Mouse (Mus musculus): ENCODE results near the gene Traip. TPM values are rescaled to one million over a fixed set of nuclear protein-coding genes. Genes with fewer than 3 reads are reported as not detected.
A peak's percentile ranks its signal among the peaks of the same experiment; 100 is the strongest.

The Traip gene
- polyA plus RNA-seq, 1 experiment from 2014 or later, result 32.3 TPM

DNA sequence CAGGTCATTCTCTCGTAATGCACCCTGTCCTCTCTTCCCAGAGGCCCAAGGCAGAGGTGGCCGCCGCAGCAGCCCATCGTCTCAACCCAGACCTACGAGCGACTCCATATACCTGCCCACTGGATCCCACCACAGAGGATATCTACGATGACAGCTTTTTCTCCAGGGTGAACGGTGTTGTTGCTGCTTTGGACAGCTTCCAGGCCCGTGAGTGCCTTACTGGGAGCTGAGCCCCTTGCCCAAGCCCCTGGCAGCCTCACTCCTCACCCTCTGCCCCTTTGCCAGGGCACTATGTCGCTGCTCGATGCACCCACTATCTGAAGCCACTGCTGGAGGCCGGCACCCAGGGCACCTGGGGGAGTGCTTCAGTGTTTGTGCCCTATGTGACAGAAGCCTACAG, 28.9 kb downstream of the Traip start:
- H3K9me3 ChIP-seq, result no peaks in the 10 kb centered on the region
- H3K36me3 ChIP-seq (replicated peaks), result no peaks in the 10 kb centered on the region
- no peak for ATAC-seq (ENCODE audit: low FRiP score)
- H3K9ac ChIP-seq, result no peak overlapping the region
- no peak overlapping the region for H3K27ac ChIP-seq
- H3K27me3 ChIP-seq, result peaks cover 3% of the 10 kb centered on the region; the same call in 1 of the 2 replicates
- H3K4me2 ChIP-seq, result no peak overlapping the region
- H3K4me3 ChIP-seq (replicated peaks), result no peak overlapping the region
- H3K4me1 ChIP-seq, result peaks cover 21% of the 10 kb centered on the region
- WGBS, result 92% methylated on average over 12 of the region's 12 CpGs

DNA sequence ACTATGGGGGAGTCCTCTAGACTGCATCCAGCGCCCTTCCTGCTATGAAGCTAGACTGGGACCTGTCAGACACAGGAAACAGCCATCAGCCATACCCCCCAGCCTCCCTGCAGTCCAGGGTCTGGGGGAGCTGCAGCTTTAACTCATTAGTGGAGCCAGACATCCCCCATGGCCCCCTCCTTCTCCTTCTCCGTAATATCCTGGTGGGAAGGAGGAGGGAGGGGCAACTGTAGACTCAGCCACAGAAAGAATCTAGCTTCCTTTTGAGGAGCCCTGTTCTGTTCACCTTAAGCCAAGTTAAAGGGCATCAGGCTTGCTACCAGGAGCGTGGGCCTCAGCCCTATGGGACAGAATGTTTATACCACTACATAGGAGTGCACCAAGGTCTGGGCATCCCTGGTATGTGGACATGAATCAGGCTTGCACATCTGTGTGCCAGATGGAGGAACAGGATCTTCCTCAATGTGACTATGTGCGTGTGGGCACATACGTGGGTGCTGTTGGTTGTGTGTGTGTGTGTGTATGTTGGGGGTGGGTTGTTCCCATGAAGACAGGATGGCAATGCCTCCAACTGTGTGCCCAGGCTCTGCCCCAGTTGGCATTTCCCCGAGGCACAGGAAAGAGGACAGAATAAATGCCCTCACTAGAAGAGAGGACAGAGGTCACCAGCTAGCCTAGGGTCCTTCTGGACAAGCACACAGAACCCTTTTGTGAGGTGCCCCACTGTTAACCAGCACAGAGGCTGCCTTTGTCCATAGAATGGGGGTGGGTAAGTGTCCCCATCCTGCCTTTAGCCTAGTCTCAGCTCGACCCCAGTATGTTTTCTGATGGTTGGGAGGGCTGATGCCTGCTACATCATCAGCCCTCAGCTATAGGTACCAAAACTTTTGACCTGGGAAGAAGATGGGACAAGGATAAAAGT, 32.0 kb downstream of the Traip start:
- peaks cover 31% of the 10 kb centered on the region for H3K4me1 ChIP-seq
- 0 out of 2 replicates have a peak overlapping the region, but pooled peaks have one; percentile 9 for H3K9ac ChIP-seq
- no peaks in the 10 kb centered on the region for H3K9me3 ChIP-seq
- no peak for ATAC-seq (ENCODE audit: low FRiP score)
- peak overlapping the region; percentile 78 for H3K27ac ChIP-seq
- no peaks in the 10 kb centered on the region for H3K36me3 ChIP-seq (replicated peaks)
- H3K4me3 ChIP-seq (replicated peaks), result no peak overlapping the region
- peak overlapping the region; percentile 6 for H3K4me2 ChIP-seq
- WGBS, result 54% methylated on average over 7 of the region's 7 CpGs
- H3K27me3 ChIP-seq, result peaks cover 22% of the 10 kb centered on the region

DNA sequence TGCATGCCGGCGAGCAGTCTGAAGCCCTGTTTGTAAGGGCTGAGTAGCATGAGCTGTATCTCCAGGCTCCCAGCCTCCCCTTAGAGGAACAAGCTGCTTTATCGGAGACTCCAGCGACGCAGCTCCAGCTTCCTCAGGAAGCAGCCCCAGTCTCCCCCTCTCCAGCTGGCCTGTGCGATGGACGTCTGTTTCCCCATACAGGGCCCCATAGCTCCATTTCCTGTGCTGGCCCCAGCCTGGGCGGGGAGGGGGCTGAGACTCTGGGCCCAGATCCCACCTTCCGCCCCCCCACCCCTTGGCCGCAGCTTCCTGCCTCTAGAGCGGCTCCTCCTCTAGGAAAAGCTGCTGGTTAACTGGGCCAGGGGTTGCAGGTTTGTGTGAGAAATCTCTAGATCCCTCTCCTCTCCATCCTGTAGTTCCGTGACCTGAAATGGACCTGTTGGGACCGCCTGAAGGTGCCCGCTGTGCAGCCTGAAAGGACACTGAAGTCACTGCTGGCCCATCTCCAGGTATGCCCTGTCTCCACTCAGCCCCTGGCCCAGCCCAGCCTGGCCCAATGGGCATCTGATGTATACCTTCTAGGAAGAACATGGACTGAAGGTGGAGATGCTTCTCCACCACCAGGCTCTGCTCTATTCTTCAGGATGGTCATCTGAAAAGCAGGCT, 32.9 kb downstream of the Traip start, which contains the start of gene Gm20661:
Gene Gm20661 (plus strand): TSS at position 378 of the 666 bp plus-strand sequence.
- peak within 1 kb of the TSS; percentile 78 for H3K27ac ChIP-seq
- peaks cover 31% of the 10 kb centered on the region for H3K4me1 ChIP-seq
- ATAC-seq (ENCODE audit: low FRiP score), result no peak
- 54% methylated on average over 14 of the region's 14 CpGs for WGBS
- no peaks in the 10 kb centered on the region for H3K9me3 ChIP-seq
- peak within 1 kb of the TSS; percentile 21 for H3K4me2 ChIP-seq
- no peaks in the 10 kb centered on the region for H3K36me3 ChIP-seq (replicated peaks)
- no peak within 1 kb of the TSS for H3K4me3 ChIP-seq (replicated peaks)
- 0 out of 2 replicates have a peak within 1 kb of the TSS, but pooled peaks have one; percentile 9 for H3K9ac ChIP-seq
- H3K27me3 ChIP-seq, result peaks cover 22% of the 10 kb centered on the region

DNA sequence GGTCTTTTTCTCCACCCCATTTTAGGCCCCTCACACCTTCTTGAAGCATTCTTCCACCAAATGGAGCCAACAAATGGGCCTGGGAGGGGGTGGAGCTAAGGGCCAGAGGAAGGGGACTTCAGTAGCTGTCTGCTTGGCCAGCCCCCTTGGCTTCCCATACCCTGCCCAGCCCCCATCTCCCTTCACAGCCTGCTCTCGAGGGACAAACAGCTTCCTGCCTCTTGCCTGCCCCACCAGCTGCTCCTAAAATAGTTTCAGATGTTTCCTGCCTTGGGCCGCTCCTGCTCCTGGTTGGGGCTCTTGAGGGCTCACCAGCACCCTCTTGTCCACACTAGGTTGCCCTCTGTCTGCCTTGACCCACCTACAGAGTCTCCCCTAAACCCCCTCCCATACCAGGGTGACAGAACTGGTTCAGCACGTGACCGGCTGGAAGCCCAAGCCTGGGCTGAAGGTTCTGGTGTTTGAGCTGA, 33.5 kb downstream of the Traip start:
- peaks cover 31% of the 10 kb centered on the region for H3K4me1 ChIP-seq
- WGBS, result 48% methylated on average over 4 of the region's 4 CpGs

DNA sequence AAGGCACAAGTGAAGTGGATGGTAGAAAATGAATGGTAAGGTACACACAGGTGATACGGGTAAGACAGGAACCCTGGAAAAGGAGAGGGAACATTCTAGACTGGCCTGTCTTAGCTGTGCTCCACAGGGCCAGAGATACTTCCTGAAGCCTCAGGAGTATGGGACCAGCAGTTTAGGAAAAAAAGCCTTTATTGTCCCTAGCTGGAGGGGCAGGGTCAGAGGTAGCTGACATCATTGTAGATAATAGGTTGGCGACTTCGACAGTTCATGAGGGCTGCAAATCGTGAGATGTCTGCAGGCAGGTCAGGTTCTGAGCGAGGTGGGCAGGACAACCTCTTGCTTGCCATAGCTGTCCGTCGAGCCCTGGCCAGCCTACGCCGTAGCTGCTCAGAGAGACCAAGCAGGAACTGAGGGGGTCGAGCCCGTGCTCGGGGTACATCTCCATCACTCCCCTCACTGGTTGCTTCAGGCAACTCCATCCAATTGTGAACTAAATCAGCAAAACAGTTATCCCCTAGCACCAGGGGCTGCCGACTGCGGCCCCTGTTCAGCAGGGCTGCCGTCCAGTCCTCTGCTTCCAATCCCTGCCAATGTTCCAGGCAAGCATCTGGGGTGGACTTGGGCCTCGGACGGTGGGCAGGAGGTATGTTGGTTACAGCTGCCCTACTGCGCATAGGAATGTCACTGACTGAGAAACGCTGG, 34.3 kb downstream of the Traip start:
- no peak for ATAC-seq (ENCODE audit: low FRiP score)
- peak overlapping the region; percentile 86 for H3K4me2 ChIP-seq
- peaks cover 22% of the 10 kb centered on the region for H3K27me3 ChIP-seq
- 80% methylated on average over 19 of the region's 19 CpGs for WGBS
- no peaks in the 10 kb centered on the region for H3K9me3 ChIP-seq
- H3K9ac ChIP-seq, result no peak overlapping the region; the same call in 1 of the 2 replicates
- peak overlapping the region; percentile 65; the same call in 1 of the 2 replicates for H3K27ac ChIP-seq
- H3K4me3 ChIP-seq (replicated peaks), result peak overlapping the region; percentile 60
- H3K36me3 ChIP-seq (replicated peaks), result no peaks in the 10 kb centered on the region
- H3K4me1 ChIP-seq, result peaks cover 31% of the 10 kb centered on the region

More for the DNA sequence above, 33.5 kb downstream of the Traip start:
- H3K9me3 ChIP-seq, result no peaks in the 10 kb centered on the region
- H3K4me3 ChIP-seq (replicated peaks), result no peak overlapping the region
- H3K4me2 ChIP-seq, result peak overlapping the region; percentile 21; the same call in 1 of the 2 replicates
- peak overlapping the region; percentile 78; the same call in 1 of the 2 replicates for H3K27ac ChIP-seq
- ATAC-seq (ENCODE audit: low FRiP score), result no peak
- no peaks in the 10 kb centered on the region for H3K36me3 ChIP-seq (replicated peaks)
- H3K27me3 ChIP-seq, result peaks cover 22% of the 10 kb centered on the region
- no peak overlapping the region for H3K9ac ChIP-seq

DNA sequence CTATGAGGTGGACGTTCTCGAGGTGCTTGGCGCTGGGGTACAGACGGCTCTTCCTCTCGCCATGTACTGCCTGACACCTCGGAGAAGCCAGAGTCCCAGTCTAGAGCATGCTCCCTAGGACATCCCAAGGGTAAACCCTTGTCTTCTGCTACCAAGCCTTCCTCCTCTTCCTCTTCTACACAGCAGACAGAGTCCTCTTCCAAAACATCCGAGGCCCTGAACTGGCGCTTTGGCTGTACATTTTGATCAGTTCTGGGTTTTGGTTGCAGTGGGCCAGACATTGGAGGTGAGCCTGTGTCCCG, 34.8 kb downstream of the Traip start:
- peaks cover 31% of the 10 kb centered on the region for H3K4me1 ChIP-seq
- H3K36me3 ChIP-seq (replicated peaks), result no peaks in the 10 kb centered on the region
- peak overlapping the region; percentile 61; the same call in 1 of the 2 replicates for H3K27ac ChIP-seq
- no peaks in the 10 kb centered on the region for H3K9me3 ChIP-seq
- WGBS, result 73% methylated on average over 9 of the region's 9 CpGs
- H3K27me3 ChIP-seq, result peaks cover 22% of the 10 kb centered on the region
- peak overlapping the region; percentile 59; the same call in 1 of the 2 replicates for H3K9ac ChIP-seq
- H3K4me2 ChIP-seq, result peak overlapping the region; percentile 86
- no peak for ATAC-seq (ENCODE audit: low FRiP score)
- peak overlapping the region; percentile 60 for H3K4me3 ChIP-seq (replicated peaks)

DNA sequence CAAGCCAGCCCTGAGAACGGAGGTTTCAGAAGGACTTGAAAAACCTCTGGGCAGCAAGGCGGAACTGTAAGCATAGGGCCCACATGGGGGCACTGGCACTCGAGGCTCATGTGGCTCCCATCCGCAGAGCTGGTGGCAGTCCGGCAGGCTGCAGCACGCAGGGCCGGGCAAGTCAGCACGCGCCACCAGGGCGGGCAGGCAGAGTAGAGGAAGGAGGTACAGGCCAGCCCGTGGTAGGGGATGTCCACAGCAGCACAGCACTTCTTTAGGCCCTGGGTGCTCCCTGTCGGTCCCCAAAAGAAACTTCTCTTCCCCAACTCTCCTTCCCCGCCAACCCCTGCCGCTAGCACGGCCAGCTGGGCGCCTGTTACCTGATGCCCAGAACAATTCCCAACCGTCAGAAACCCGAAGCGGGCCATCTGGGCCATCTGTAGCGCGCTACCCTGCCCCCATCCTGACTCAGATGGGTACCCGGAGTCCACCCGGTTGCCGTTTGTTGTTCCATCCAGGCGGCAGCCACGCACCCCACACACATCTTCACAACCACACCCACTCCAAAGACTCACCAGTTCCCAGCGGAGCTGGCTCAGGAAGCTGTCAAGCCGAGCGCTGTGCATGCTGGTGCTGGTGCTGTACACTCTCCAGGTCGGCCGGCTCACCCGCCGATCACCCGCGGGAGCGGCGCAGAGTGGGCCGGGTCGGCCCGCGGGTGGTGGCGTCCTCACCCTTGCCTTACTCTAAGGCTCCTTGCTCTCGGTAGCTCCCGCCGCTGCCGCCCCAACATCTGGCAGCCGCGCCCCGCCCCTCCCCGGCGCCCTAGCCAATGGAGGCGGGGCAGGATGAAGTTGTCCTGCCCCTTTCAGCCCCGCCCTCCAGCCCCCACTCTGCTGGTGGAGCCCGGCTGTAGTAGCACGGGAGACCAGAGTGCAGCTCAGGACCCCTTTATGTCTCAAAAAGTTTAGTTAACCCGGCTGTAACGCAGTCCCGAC, 35.5 kb downstream of the Traip start, which contains the start of gene Inka1:
Gene Inka1 (minus strand): TSS at position 749 of the 989 bp plus-strand sequence.
- Histone ChIP-seq H3K27me3 (peaks cover 22% of the 10 kb centered on the region), H3K9me3 (no peaks in the 10 kb centered on the region), H3K4me2 (peak within 1 kb of the TSS; percentile 86), H3K9ac (peak within 1 kb of the TSS; percentile 59), H3K4me3 (replicated peaks) (peak within 1 kb of the TSS; percentile 60), H3K36me3 (replicated peaks) (no peaks in the 10 kb centered on the region), H3K4me1 (peaks cover 31% of the 10 kb centered on the region), H3K27ac (peak within 1 kb of the TSS; percentile 61)
- peak; percentile 83 for ATAC-seq (ENCODE audit: low FRiP score)
- WGBS, result 1% methylated on average over 56 of the region's 58 CpGs

DNA sequence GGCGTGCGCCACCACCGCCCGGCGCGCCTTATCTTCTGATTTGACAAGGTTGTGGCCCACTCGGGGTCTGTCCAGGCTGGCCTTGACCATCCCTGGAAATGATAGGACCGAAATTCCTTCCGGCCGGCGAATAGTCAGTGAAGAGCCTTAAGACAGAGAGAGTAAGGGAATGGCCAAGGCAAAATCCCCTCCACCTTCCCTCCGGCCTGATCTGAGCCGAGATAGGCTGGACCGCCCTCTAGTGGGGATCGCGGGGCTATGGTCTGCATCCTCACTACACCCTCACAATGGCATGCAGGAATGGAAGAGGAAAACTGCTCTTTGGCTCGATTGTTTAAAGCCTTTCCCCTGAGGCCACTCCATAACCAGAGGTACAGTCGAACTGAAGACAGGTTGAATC, 36.4 kb downstream of the Traip start:
- 8% methylated on average over 18 of the region's 18 CpGs for WGBS
- Histone ChIP-seq H3K4me3 (replicated peaks) (peak overlapping the region; percentile 60), H3K36me3 (replicated peaks) (no peaks in the 10 kb centered on the region), H3K4me1 (peaks cover 31% of the 10 kb centered on the region), H3K9me3 (no peaks in the 10 kb centered on the region), H3K4me2 (peak overlapping the region; percentile 86), H3K27me3 (peaks cover 22% of the 10 kb centered on the region), H3K27ac (no peak overlapping the region), H3K9ac (no peak overlapping the region)
- ATAC-seq (ENCODE audit: low FRiP score), result peak; percentile 73

DNA sequence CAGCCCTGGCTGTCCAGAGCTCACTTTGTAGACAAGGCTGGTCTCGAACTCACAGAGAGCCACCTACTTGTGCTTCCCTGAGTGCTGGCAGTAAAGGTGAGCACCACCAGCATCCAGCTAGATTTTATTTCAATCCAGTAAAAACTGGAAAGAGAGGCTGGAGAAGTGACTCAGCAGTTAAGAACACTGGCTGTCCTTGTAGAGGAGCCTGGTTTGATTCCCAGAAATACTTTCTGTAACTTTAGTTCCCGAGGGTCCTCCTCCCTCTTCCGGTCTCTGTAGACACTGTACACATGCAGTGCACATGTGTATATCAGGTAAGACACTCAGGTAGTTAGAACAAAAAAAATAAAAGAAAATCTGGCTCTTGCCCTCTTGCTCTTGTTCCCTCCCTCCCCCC, 38.0 kb downstream of the Traip start:
- H3K27ac ChIP-seq, result no peak overlapping the region
- no peaks in the 10 kb centered on the region for H3K9me3 ChIP-seq
- H3K9ac ChIP-seq, result no peak overlapping the region
- ATAC-seq (ENCODE audit: low FRiP score), result no peak
- peaks cover 18% of the 10 kb centered on the region for H3K4me1 ChIP-seq
- peaks cover 22% of the 10 kb centered on the region for H3K27me3 ChIP-seq
- H3K4me3 ChIP-seq (replicated peaks), result no peak overlapping the region
- no peaks in the 10 kb centered on the region for H3K36me3 ChIP-seq (replicated peaks)
- H3K4me2 ChIP-seq, result no peak overlapping the region
- 81% methylated on average over 3 of the region's 3 CpGs for WGBS

DNA sequence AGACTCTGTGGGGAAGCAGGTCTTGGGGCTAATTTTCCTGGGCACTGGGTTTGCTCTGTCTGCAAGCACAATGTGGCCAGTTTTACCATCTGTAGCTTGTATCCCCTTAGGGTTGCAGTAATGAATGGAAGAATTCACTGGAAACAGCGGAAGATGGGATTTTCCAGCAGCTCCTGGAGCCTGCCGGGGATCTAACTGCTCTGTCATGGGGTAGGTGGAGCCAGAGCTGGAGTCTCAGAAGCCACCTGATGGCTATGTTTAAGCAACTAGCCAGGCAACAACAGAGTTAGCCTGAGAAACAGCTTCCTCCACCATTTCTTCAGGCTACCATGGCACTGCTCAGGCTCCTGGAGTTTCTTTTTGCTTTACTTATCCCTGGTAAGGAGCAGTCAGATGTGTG, 42.3 kb downstream of the Traip start, which contains the start of gene Cdhr4:
Gene Cdhr4 (plus strand): TSS at position 301 of the 400 bp plus-strand sequence.
- Histone ChIP-seq H3K4me1 (no peaks in the 10 kb centered on the region), H3K9ac (no peak within 1 kb of the TSS), H3K36me3 (replicated peaks) (no peaks in the 10 kb centered on the region), H3K4me3 (replicated peaks) (no peak within 1 kb of the TSS), H3K9me3 (no peaks in the 10 kb centered on the region), H3K27me3 (no peaks in the 10 kb centered on the region), H3K4me2 (no peak within 1 kb of the TSS), H3K27ac (no peak within 1 kb of the TSS)
- 79% methylated on average over 2 of the region's 2 CpGs for WGBS
- no peak for ATAC-seq (ENCODE audit: low FRiP score)

DNA sequence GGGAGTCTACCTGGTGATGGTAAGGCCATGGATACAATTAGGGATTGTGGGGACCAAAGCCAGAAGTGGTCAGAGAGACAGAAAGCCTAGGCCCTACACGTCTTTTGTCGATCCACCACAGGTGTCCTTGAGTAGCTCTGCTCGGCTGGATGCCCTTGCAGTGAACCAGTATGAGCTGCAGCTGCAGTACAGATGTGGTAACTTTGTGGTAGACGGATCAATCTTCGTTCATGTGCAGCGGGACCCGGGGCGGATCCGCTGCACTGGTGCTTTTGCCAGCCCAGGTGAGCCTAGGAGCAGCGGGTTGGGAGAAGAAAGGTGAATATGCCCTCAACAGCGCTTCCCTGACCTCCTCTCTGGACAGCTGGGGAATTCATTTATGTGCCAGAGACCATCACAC, 43.1 kb downstream of the Traip start:
- no peaks in the 10 kb centered on the region for H3K36me3 ChIP-seq (replicated peaks)
- no peaks in the 10 kb centered on the region for H3K9me3 ChIP-seq
- no peak overlapping the region for H3K4me2 ChIP-seq
- no peak overlapping the region for H3K9ac ChIP-seq
- WGBS, result 81% methylated on average over 11 of the region's 11 CpGs
- H3K27ac ChIP-seq, result no peak overlapping the region
- no peaks in the 10 kb centered on the region for H3K27me3 ChIP-seq
- no peak for ATAC-seq (ENCODE audit: low FRiP score)
- H3K4me3 ChIP-seq (replicated peaks), result no peak overlapping the region
- no peaks in the 10 kb centered on the region for H3K4me1 ChIP-seq

Measured in forebrain, embryonic 12.5 days (tissue).